Mouse (Mus musculus): ENCODE measurements around the gene Plekhf1. TPM values are rescaled to one million over a fixed set of nuclear protein-coding genes. Genes with fewer than 3 reads are reported as not detected.

Plekhf1 gene
- polyA plus RNA-seq (2014; fragmentation: Illumina TruSeq; extraction: RNeasy Lipid Tissue Mini Kit (QIAGEN cat#74804); ENCODE audit: low read depth, low replicate concordance): 0.12 TPM

GRCm38 (mm10) chr7:38227900-38228298 lies at the start of gene Plekhf1:
Gene Plekhf1 (minus strand): TSS chr7:38228016.

GRCm38 (mm10) chr7:38270703-38271510 lies 43.1 kb upstream of the Plekhf1 start, which contains the start of gene Pop4:
Gene Pop4 (minus strand): TSS chr7:38271423.

GRCm38 (mm10) chr7:38182962-38183687 lies 44.7 kb downstream of the Plekhf1 start, which contains the start of gene 1600014C10Rik:
Gene 1600014C10Rik (plus strand): TSS chr7:38183217.

Other genes with a start within 250 kb of the Plekhf1 start
- gene Uri1, start 204.5 kb downstream of the Plekhf1 start, polyA plus RNA-seq (2014; fragmentation: Illumina TruSeq; extraction: RNeasy Lipid Tissue Mini Kit (QIAGEN cat#74804); ENCODE audit: low read depth, low replicate concordance): 200 TPM
- gene Ccne1, start 120.5 kb downstream of the Plekhf1 start, polyA plus RNA-seq (2014; fragmentation: Illumina TruSeq; extraction: RNeasy Lipid Tissue Mini Kit (QIAGEN cat#74804); ENCODE audit: low read depth, low replicate concordance): 4.0 TPM
- 32.2 TPM for gene 1600014C10Rik, start 44.8 kb downstream of the Plekhf1 start, polyA plus RNA-seq (2014; fragmentation: Illumina TruSeq; extraction: RNeasy Lipid Tissue Mini Kit (QIAGEN cat#74804); ENCODE audit: low read depth, low replicate concordance)
- 50.7 TPM for gene Pop4, start 43.4 kb upstream of the Plekhf1 start, polyA plus RNA-seq (2014; fragmentation: Illumina TruSeq; extraction: RNeasy Lipid Tissue Mini Kit (QIAGEN cat#74804); ENCODE audit: low read depth, low replicate concordance)

All from adrenal gland, adult 10 weeks (tissue).